Mouse (Mus musculus): ENCODE data around the gene Olfr605. TPM values are rescaled to one million over a fixed set of nuclear protein-coding genes. Genes with fewer than 3 reads are reported as not detected.
"Not testable (repeated sequence)": the region's sequence is repeated elsewhere in the genome, so short reads cannot be mapped to it uniquely, and the experiment has no call there.

Gene Olfr605
- not detected in 2 replicates for polyA plus RNA-seq (2012; rRNA removed)

DNA sequence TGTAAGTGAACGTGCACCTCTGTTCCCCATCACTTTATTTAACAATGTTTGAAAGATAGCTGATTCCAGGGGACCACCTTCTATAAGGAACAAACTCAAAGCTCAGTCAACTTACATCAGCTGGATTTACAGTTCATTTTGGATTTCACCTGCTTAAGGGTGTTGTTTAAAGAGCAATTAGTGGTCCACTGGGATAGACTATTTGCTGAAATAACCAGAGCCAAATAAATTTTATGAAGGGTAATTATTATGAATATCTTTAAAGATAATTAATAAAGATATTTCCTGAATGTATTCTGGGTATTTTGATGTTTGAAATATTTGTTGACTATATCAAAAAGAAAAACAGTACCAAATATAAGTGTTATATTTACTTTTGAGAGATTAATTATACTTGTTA lies at the start of gene Olfr605:
TSS of gene Olfr605 (minus strand) at position 101 of the 400 bp plus-strand sequence.
- WGBS, result 75% methylated on average over 1 of the region's 1 CpGs
- no peak for DNase-seq (ENCODE audit: low read depth, low spot score)

DNA sequence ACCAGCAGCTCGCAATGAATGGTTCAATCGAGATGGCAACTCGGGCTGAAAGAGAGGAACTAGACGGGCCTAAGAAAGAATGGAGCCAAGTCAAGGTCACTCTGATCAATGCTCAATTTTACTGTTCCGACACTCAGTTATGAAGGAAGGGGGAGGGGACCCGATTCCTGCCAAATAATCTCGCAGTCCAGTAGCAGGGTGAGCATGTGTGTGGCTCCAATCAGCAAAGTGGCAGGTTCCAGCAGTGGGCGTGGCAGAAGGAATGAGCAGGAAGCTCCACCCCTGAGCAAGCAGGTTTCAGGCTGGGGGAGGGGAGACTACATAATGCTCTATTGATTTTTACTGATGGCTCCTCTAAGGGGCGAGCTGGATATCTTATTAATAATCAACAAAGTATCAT lies 31.9 kb upstream of the Olfr605 start:
- 83% methylated on average over 9 of the region's 9 CpGs for WGBS

DNA sequence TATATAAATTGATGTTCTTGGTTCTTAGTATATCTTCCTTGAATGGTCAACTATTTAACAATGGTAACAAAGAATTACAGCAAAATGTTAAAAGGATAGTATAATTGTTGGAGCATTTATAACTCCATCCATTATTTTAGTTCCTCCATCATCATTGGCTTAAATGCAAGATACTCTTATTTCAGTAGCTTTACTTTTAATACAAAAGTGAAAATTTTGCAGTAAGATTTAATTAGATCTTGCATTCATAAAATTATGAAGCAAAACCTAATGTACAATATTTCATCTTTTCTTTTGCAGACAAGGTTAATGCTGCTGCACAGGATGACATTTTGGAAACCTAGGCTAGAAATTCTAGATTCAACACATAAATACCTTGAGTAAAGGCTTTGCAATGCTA lies 24.3 kb upstream of the Olfr605 start, which contains the start of gene Olfr608:
TSS of gene Olfr608 (plus strand) at position 301 of the 400 bp plus-strand sequence.
- no peak for DNase-seq (ENCODE audit: low read depth, low spot score)

More for the DNA sequence above, 31.9 kb upstream of the Olfr605 start:
- not testable (repeated sequence) for DNase-seq (ENCODE audit: low read depth, low spot score)

DNA sequence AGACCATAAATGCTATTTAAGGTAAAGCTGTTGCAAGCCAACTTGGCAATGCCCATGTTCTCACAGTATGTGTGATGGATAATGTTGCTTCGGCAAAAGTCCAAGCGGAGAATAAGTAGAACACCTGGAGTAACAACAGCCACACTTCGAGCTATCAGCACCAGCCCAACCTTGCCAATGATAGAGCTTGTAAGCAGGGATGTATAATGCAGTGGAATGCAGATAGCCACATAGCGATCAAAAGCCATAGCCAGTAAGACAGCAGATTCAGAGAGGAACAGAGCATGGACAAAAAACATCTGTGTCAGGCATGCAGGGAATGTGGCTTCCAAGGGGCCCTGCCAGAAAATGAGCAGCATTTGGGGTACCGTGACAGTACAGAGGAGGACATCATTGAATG lies 15.4 kb upstream of the Olfr605 start:
- WGBS, result 84% methylated on average over 5 of the region's 5 CpGs
- DNase-seq (ENCODE audit: low read depth, low spot score), result no peak

DNA sequence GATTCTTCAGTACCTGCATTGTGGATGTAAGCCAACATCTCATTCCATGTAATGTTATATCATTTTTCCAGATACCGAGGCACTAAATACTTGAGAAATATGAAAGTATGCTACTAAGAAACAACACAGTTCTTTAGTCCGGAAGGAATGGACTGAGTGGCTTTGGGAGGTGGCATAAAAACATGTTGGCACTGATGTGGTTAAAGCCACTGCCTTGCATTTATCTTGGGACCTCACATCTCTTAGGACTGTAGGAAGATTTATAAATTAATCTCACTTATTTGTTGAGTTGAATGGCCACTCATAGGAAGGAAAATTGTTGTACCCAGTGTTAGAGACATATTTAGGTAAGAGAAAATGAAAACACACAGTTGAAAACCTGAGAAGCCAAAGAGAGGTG lies 3.5 kb upstream of the Olfr605 start, which contains the start of gene Olfr606:
TSS of gene Olfr606 (plus strand) at position 301 of the 400 bp plus-strand sequence.
- no peak for DNase-seq (ENCODE audit: low read depth, low spot score)
- WGBS, result 85% methylated on average over 2 of the region's 2 CpGs

DNA sequence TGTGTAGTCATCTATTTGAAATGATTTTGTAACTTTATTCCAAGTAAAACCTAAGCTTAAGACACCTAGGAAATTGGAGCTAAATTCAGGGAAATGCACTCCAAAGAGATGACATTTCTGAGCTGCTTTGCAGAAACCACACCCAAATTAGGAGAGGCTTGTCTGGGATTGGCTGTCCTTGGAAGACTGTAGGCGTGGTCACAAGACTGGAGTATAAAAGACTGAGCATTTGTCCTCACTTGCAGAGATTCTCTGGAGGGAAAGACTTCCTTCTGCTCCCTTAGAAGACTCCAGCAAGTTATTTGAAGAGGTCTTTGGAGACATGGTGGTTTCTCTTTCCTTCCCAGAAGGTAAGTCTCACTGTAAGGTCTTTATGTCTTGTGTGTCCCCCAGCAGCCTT lies 30.5 kb downstream of the Olfr605 start, which contains the start of gene Usp17lc:
TSS of gene Usp17lc (plus strand) at position 301 of the 400 bp plus-strand sequence.
- WGBS, result 47% methylated on average over 1 of the region's 1 CpGs
- not testable (repeated sequence) for DNase-seq (ENCODE audit: low read depth, low spot score)

DNA sequence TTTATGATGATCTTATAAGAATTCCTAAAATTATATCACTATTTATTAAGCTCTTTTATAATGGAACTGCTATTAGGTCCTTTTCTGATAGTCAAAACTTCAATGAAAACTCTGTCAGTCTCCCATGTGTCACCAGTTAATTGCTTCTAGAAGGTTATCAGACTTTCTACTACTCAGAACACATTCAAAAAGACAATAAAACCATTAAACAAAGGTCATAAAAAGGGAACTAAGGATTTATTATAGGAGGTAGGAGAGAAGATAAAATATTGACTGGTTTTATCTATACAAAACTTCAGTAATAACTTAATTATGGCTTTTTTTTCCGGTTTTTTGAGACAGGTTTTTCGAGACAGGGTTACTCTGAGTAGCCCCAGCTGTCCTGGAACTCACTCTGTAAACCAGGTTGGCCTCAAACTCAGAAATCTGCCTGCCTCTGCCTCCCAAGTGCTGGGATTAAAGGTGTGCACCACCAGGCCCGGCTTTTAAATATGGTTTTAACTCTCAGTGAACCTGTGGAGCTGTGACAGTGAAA lies 38.7 kb downstream of the Olfr605 start:
- 28% methylated on average over 3 of the region's 3 CpGs for WGBS
- not testable (repeated sequence) for DNase-seq (ENCODE audit: low read depth, low spot score)

DNA sequence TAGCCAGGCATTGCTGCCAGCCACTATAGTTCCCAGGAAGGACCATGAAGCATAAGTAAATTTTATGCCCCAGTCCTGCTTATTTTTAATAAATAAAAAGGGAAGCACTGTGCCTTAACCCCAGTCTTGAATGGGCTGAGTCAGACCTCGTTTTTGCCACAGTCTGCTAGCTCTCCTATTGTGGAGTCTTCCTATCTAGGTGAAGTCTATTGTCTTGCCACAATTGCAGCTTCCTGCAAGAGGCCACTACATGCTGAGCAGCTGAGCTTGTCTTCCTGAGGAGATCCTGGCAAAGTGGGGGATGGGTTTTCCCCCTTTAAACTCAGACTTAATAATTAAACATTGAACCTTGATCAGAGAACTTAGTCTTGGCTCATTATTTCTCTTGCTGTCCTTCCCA lies 46.3 kb downstream of the Olfr605 start:
- WGBS, result 0% methylated on average over 1 of the region's 1 CpGs
- DNase-seq (ENCODE audit: low read depth, low spot score), result no peak

DNA sequence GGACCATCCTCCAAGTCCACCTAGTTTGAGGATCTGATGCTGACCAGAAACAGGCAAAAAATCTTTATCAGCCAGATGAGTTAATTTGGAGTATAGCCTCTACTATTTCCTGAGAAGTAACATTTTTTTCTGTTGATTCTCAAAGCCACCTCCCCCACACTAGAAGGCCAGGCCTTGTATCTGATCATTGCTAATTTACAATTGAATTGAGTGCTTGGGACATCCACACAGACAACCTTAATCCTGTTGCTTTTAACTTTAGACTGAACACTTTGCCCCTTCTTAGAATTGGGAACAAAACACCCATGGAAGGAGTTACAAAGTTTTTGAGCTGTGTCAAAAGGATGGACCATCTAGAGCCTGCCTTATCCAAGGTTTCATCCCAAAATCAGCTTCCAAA lies 47.5 kb downstream of the Olfr605 start:
- DNase-seq (ENCODE audit: low read depth, low spot score), result no peak

Other genes with a start within 250 kb of the Olfr605 start
- not detected in 2 replicates for gene Olfr593, start 233.6 kb downstream of the Olfr605 start, polyA plus RNA-seq (2012; rRNA removed)
- not detected in 2 replicates for gene Olfr594, start 228.4 kb downstream of the Olfr605 start, polyA plus RNA-seq (2012; rRNA removed)
- gene Usp17ld, start 192.9 kb downstream of the Olfr605 start, polyA plus RNA-seq (2012; rRNA removed), result not detected in 2 replicates
- gene Olfr596, start 139.8 kb downstream of the Olfr605 start, polyA plus RNA-seq (2012; rRNA removed), result not detected in 2 replicates
- not detected in 2 replicates for gene Olfr597, start 129.1 kb downstream of the Olfr605 start, polyA plus RNA-seq (2012; rRNA removed)
- gene Olfr598, start 121.9 kb downstream of the Olfr605 start, polyA plus RNA-seq (2012; rRNA removed), result not detected in 2 replicates
- not detected in 2 replicates for gene Olfr599, start 109.5 kb downstream of the Olfr605 start, polyA plus RNA-seq (2012; rRNA removed)
- gene Olfr600, start 95.8 kb downstream of the Olfr605 start, polyA plus RNA-seq (2012; rRNA removed), result not detected in 2 replicates
- gene Olfr601, start 82.8 kb downstream of the Olfr605 start, polyA plus RNA-seq (2012; rRNA removed), result not detected in 2 replicates
- not detected in 2 replicates for gene Olfr603, start 59.3 kb downstream of the Olfr605 start, polyA plus RNA-seq (2012; rRNA removed)
- not detected in 2 replicates for gene Usp17lc, start 30.4 kb downstream of the Olfr605 start, polyA plus RNA-seq (2012; rRNA removed)
- not detected in 2 replicates for gene Olfr606, start 3.6 kb upstream of the Olfr605 start, polyA plus RNA-seq (2012; rRNA removed)
- gene Olfr607, start 18.7 kb upstream of the Olfr605 start, polyA plus RNA-seq (2012; rRNA removed), result not detected in 2 replicates
- gene Olfr608, start 24.4 kb upstream of the Olfr605 start, polyA plus RNA-seq (2012; rRNA removed), result not detected in 2 replicates
- not detected in 2 replicates for gene Olfr609, start 52.6 kb upstream of the Olfr605 start, polyA plus RNA-seq (2012; rRNA removed)
- gene Olfr610, start 66.7 kb upstream of the Olfr605 start, polyA plus RNA-seq (2012; rRNA removed), result not detected in 2 replicates
- gene Olfr611, start 75.4 kb upstream of the Olfr605 start, polyA plus RNA-seq (2012; rRNA removed), result not detected in 2 replicates
- not detected in 2 replicates for gene Olfr612, start 97.3 kb upstream of the Olfr605 start, polyA plus RNA-seq (2012; rRNA removed)
- gene Olfr613, start 102.6 kb upstream of the Olfr605 start, polyA plus RNA-seq (2012; rRNA removed), result not detected in 2 replicates
- gene Olfr615, start 110.6 kb upstream of the Olfr605 start, polyA plus RNA-seq (2012; rRNA removed), result not detected in 2 replicates
- gene Olfr616, start 123.7 kb upstream of the Olfr605 start, polyA plus RNA-seq (2012; rRNA removed), result not detected in 2 replicates
- not detected in 2 replicates for gene Olfr617, start 127.6 kb upstream of the Olfr605 start, polyA plus RNA-seq (2012; rRNA removed)
- not detected in 2 replicates for gene Olfr618, start 144.7 kb upstream of the Olfr605 start, polyA plus RNA-seq (2012; rRNA removed)
- not detected in 2 replicates for gene Olfr619, start 155.1 kb upstream of the Olfr605 start, polyA plus RNA-seq (2012; rRNA removed)
- not detected in 2 replicates for gene Olfr620, start 167.1 kb upstream of the Olfr605 start, polyA plus RNA-seq (2012; rRNA removed)
- gene Olfr622, start 197.3 kb upstream of the Olfr605 start, polyA plus RNA-seq (2012; rRNA removed), result not detected in 2 replicates
- gene Olfr623, start 218.3 kb upstream of the Olfr605 start, polyA plus RNA-seq (2012; rRNA removed), result not detected in 2 replicates
- not detected in 2 replicates for gene Olfr624, start 225.8 kb upstream of the Olfr605 start, polyA plus RNA-seq (2012; rRNA removed)
- not detected in 2 replicates for gene Olfr625-ps1, start 237.3 kb upstream of the Olfr605 start, polyA plus RNA-seq (2012; rRNA removed)